ENCODE assay signal across 9 mouse cellular contexts in genomic region chr19:4497263-4497973, GRCm38 (mm10). TPM values are rescaled to one million over a fixed set of nuclear protein-coding genes. Genes with fewer than 3 reads are reported as not detected.
DNase-seq lines count a peak whose midpoint lies in the region; ATAC-seq and TF ChIP-seq lines count a peak whose summit lies in the region.
"Had no signal": no experiment of that assay in that cellular context is flagged by ENCODE, and none has a peak within 500 bp of the region (broad histone marks: within the 10 kb centered on the region; RNA-seq: fewer than 3 reads in every experiment).

No protein-coding gene starts in this region.

- TF ChIP-seq EP300 in ES-Bruce4 (IDR thresholded peaks at IDR 0.05; ENCODE audit: insufficient read depth, low read depth, low read length) = no peak
- no peak for TF ChIP-seq EP300 in heart, postnatal 0 days (IDR thresholded peaks at IDR 0.05; ENCODE audit: low read depth)

- no peaks in the 10 kb centered on the region for H3K4me1 ChIP-seq in ES-Bruce4 (ENCODE audit: control insufficient read depth, insufficient read depth, low read length)
- H3K4me1 ChIP-seq in brown adipose tissue, adult 24 weeks (ENCODE audit: control insufficient read depth, insufficient read depth, insufficient read length, low read length) = peaks cover 3% of the 10 kb centered on the region; the same call in 1 of the 2 replicates
- no peaks in the 10 kb centered on the region for H3K4me1 ChIP-seq in heart, postnatal 0 days (ENCODE audit: control insufficient read depth, insufficient read depth)
- H3K4me1 ChIP-seq in lung, adult 2 months (ENCODE audit: control insufficient read depth, insufficient read depth, low read length) = no peaks in the 10 kb centered on the region

- DNase-seq in fat pad, adult 2 months (ENCODE audit: extremely low read depth, low read depth, low spot score) = peak; percentile 88
- DNase-seq in heart, postnatal 0 days (ENCODE audit: low spot score) = peak; percentile 71
- DNase-seq in kidney, postnatal 36 days = peak; percentile 71 to 83
- DNase-seq in lung, adult 2 months = peak; percentile 75
- DNase-seq in thymus, postnatal 10 days (ENCODE audit: low spot score in 2 of 2) = peak; percentile 43 to 68

- H3K27me3 ChIP-seq in ES-Bruce4 (ENCODE audit: control insufficient read depth, insufficient read depth, low read length, poor library complexity, severe bottlenecking) = no peaks in the 10 kb centered on the region
- no peaks in the 10 kb centered on the region for H3K27me3 ChIP-seq in heart, postnatal 0 days (ENCODE audit: control insufficient read depth, insufficient read depth, low read length)
- H3K27me3 ChIP-seq: limb, embryonic 15.5 days had no signal

- H3K36me3 ChIP-seq in ES-Bruce4 (ENCODE audit: control insufficient read depth, insufficient read depth, low read length, poor library complexity, severe bottlenecking) = no peaks in the 10 kb centered on the region
- no peaks in the 10 kb centered on the region for H3K36me3 ChIP-seq in heart, postnatal 0 days (replicated peaks; ENCODE audit: control insufficient read depth, insufficient read depth, low read length)
- H3K36me3 ChIP-seq: limb, embryonic 15.5 days had no signal

- WGBS in heart, postnatal 0 days = 4% methylated on average over 4 of the region's 4 CpGs
- WGBS in lung, adult 2 months = 3% methylated on average over 4 of the region's 4 CpGs

- H3K9ac ChIP-seq in ES-Bruce4 (ENCODE audit: low read depth, poor library complexity, severe bottlenecking) = no peak overlapping the region
- H3K9ac ChIP-seq in heart, postnatal 0 days (replicated peaks; ENCODE audit: low read depth, low read length) = no peak overlapping the region
- H3K9ac ChIP-seq: limb, embryonic 15.5 days had no signal

- no peak overlapping the region for H3K27ac ChIP-seq in ES-Bruce4 (ENCODE audit: insufficient read depth, low read length)
- H3K27ac ChIP-seq in brown adipose tissue, adult 24 weeks (replicated peaks; ENCODE audit: low read depth, low read length) = peak overlapping the region; percentile 90
- no peak overlapping the region for H3K27ac ChIP-seq in heart, postnatal 0 days (ENCODE audit: low read depth)
- H3K27ac ChIP-seq: limb, embryonic 15.5 days had no signal

- H3K4me2 ChIP-seq in heart, postnatal 0 days (ENCODE audit: low read depth, low read length) = no peak overlapping the region
- H3K4me2 ChIP-seq: limb, embryonic 15.5 days had no signal

- TF ChIP-seq CTCF in ES-Bruce4 (IDR thresholded peaks at IDR 0.05; ENCODE audit: low read depth, low read length) = peak; percentile 84
- peak; percentile 95 for TF ChIP-seq CTCF in heart, postnatal 0 days (IDR thresholded peaks at IDR 0.05; ENCODE audit: low read depth)
- peak; percentile 81 for TF ChIP-seq CTCF in lung, adult 2 months (IDR thresholded peaks at IDR 0.05; ENCODE audit: insufficient read depth, low read length)

- peak; percentile 72; the same call in 1 of the 2 replicates for ATAC-seq in heart, postnatal 0 days (ENCODE audit: insufficient read depth, low read depth)
- ATAC-seq in neutrophil, adult 5-6 weeks (ENCODE audit: extremely low read depth, insufficient number of reproducible peaks, low FRiP score, poor library complexity, severe bottlenecking) = 0 out of 2 replicates have a peak, but pooled peaks have one; percentile 27

- no peak for TF ChIP-seq POLR2A in ES-Bruce4 (IDR thresholded peaks at IDR 0.05; ENCODE audit: insufficient read depth, low read length)
- no peak for TF ChIP-seq POLR2A in lung, adult 2 months (IDR thresholded peaks at IDR 0.05; ENCODE audit: borderline replicate concordance, extremely low read depth, low read depth, low read length)

- H3K4me3 ChIP-seq in ES-Bruce4 (ENCODE audit: low read depth, low read length) = no peak overlapping the region
- no peak overlapping the region for H3K4me3 ChIP-seq in brown adipose tissue, adult 24 weeks (ENCODE audit: insufficient read depth, low read depth, low read length)
- H3K4me3 ChIP-seq in heart, postnatal 0 days (ENCODE audit: low read depth, low read length) = no peak overlapping the region
- no peak overlapping the region for H3K4me3 ChIP-seq in lung, adult 2 months (replicated peaks; ENCODE audit: extremely low read depth, low read depth, low read length)
- H3K4me3 ChIP-seq: limb, embryonic 15.5 days had no signal

- H3K9me3 ChIP-seq in ES-Bruce4 (replicated peaks; ENCODE audit: control insufficient read depth, insufficient read depth, low read length, poor library complexity, severe bottlenecking) = no peaks in the 10 kb centered on the region
- H3K9me3 ChIP-seq in heart, postnatal 0 days (replicated peaks; ENCODE audit: control insufficient read depth, low read length) = no peaks in the 10 kb centered on the region
- H3K9me3 ChIP-seq: limb, embryonic 15.5 days had no signal

RNA-seq across cellular contexts. Expression of gene 2010003K11Rik, which starts 1.0 kb away (rescaled TPM):
- not detected in 2 replicates for polyA plus RNA-seq in ES-Bruce4 (2011; ENCODE audit: insufficient read depth, insufficient read length, low read depth, missing spikeins)
- 30.6 and 32.3 TPM in 2 replicates for polyA plus RNA-seq in brown adipose tissue, adult 24 weeks (2012; ENCODE audit: insufficient read depth, insufficient read length, missing spikeins)
- not detected in 2 replicates for total RNA-seq in heart, postnatal 0 days (2014; rRNA removed; ENCODE audit: low replicate concordance)
- polyA plus RNA-seq in heart, postnatal 0 days (2015; fragmentation: Nextera tagmentation; extraction: Ambion mirVana) = not detected in 2 replicates
- polyA plus RNA-seq in lung, adult 2 months (2012; rRNA removed) = 0.23 and 0.82 TPM in 2 replicates
- not detected in 2 replicates for total RNA-seq in neutrophil, adult 5-6 weeks (2017)
- polyA plus RNA-seq: limb, embryonic 15.5 days had no signal

RNA-seq across cellular contexts. Expression of gene Pcx, which starts 12.9 kb away (rescaled TPM):
- polyA plus RNA-seq in ES-Bruce4 (2011; ENCODE audit: insufficient read depth, insufficient read length, low read depth, missing spikeins) = 7.9 TPM in 2 replicates
- polyA plus RNA-seq in brown adipose tissue, adult 24 weeks (2012; ENCODE audit: insufficient read depth, insufficient read length, missing spikeins) = 328 and 343 TPM in 2 replicates
- total RNA-seq in heart, postnatal 0 days (2014; rRNA removed; ENCODE audit: low replicate concordance) = 12.4 and 13.8 TPM in 2 replicates
- polyA plus RNA-seq in heart, postnatal 0 days (2015; fragmentation: Nextera tagmentation; extraction: Ambion mirVana) = 4.7 and 5.2 TPM in 2 replicates
- 52.7 and 62.6 TPM in 2 replicates for polyA plus RNA-seq in lung, adult 2 months (2012; rRNA removed)
- total RNA-seq in neutrophil, adult 5-6 weeks (2017) = 0.35 and 2.2 TPM in 2 replicates

RNA-seq across cellular contexts. Expression of gene Syt12, which starts 20.2 kb away (rescaled TPM):
- polyA plus RNA-seq in ES-Bruce4 (2011; ENCODE audit: insufficient read depth, insufficient read length, low read depth, missing spikeins) = not detected in 2 replicates
- polyA plus RNA-seq in brown adipose tissue, adult 24 weeks (2012; ENCODE audit: insufficient read depth, insufficient read length, missing spikeins) = 6.9 and 8.0 TPM in 2 replicates
- total RNA-seq in heart, postnatal 0 days (2014; rRNA removed; ENCODE audit: low replicate concordance) = 2.8 TPM in 2 replicates
- polyA plus RNA-seq in heart, postnatal 0 days (2015; fragmentation: Nextera tagmentation; extraction: Ambion mirVana) = 0.26 and 0.46 TPM in 2 replicates
- 0.82 and 2.3 TPM in 2 replicates for polyA plus RNA-seq in lung, adult 2 months (2012; rRNA removed)
- total RNA-seq in neutrophil, adult 5-6 weeks (2017) = not detected in 2 replicates

RNA-seq across cellular contexts. Expression of gene Rhod, which starts 58.2 kb away (rescaled TPM):
- polyA plus RNA-seq in ES-Bruce4 (2011; ENCODE audit: insufficient read depth, insufficient read length, low read depth, missing spikeins) = 12.4 and 16.9 TPM in 2 replicates
- 4.3 and 4.5 TPM in 2 replicates for polyA plus RNA-seq in brown adipose tissue, adult 24 weeks (2012; ENCODE audit: insufficient read depth, insufficient read length, missing spikeins)
- 24.3 and 35.0 TPM in 2 replicates for total RNA-seq in heart, postnatal 0 days (2014; rRNA removed; ENCODE audit: low replicate concordance)
- 16.0 and 18.4 TPM in 2 replicates for polyA plus RNA-seq in heart, postnatal 0 days (2015; fragmentation: Nextera tagmentation; extraction: Ambion mirVana)
- polyA plus RNA-seq in lung, adult 2 months (2012; rRNA removed) = 11.4 and 17.5 TPM in 2 replicates
- total RNA-seq in neutrophil, adult 5-6 weeks (2017) = not detected in 2 replicates

Comparison
In these comparisons a context has a peak if more than half of its experiments do, and no peak if none do; other contexts are left out.
1. RNA of gene 2010003K11Rik, which starts 1.0 kb away (polyA plus RNA-seq): 30.6 to 32.3 TPM in brown adipose tissue, adult 24 weeks; 0.23 to 0.82 TPM in lung, adult 2 months, not detected in ES-Bruce4 and not detected in heart, postnatal 0 days; every median in the first group is over 10 times any median in the second.
2. Peak in every context shown above with its lines, with median percentiles within 50 percentile points of each other: CTCF ChIP-seq and DNase-seq.